Mouse (Mus musculus): Measurements from ENCODE around the gene Adgrb3.

- TF ChIP-seq POLR2A (IDR thresholded peaks at IDR 0.05; ENCODE audit: borderline replicate concordance, extremely low read depth, low read depth, low read length) (no peak), CTCF (IDR thresholded peaks at IDR 0.05; ENCODE audit: insufficient read depth, low read length) (no peak)
Measured at GRCm38 (mm10) chr1:25644256-25644655, 185.3 kb downstream of the Adgrb3 start.

Data from lung, adult 2 months (tissue).